Mouse (Mus musculus): Measurements from ENCODE around the gene Bcas3. TPM values are rescaled to one million over a fixed set of nuclear protein-coding genes. Genes with fewer than 3 reads are reported as not detected.

Gene Bcas3
- polyA plus RNA-seq, 1 experiment from 2014 or later, result 26.0 TPM

GRCm38 (mm10) chr11:85407700-85408099, 54.7 kb downstream of the Bcas3 start:
- H3K4me2 ChIP-seq (replicated peaks; ENCODE audit: low read depth, low read length), result no peak overlapping the region
- 84% methylated on average over 3 of the region's 3 CpGs for WGBS
- ATAC-seq (no peak), DNase-seq (ENCODE audit: low spot score) (no peak)
- no peak overlapping the region for H3K9ac ChIP-seq (replicated peaks; ENCODE audit: low read depth)
- TF ChIP-seq CTCF (IDR thresholded peaks at IDR 0.05), result no peak
- no peak overlapping the region for H3K27ac ChIP-seq (ENCODE audit: low read length)
- no peak overlapping the region for H3K4me3 ChIP-seq (ENCODE audit: low read depth, low read length)
- no peaks in the 10 kb centered on the region for H3K9me3 ChIP-seq (ENCODE audit: low read length)
- no peaks in the 10 kb centered on the region for H3K4me1 ChIP-seq (ENCODE audit: insufficient read depth, low read depth, low read length)
- H3K36me3 ChIP-seq (ENCODE audit: insufficient read depth, low read length), result no peaks in the 10 kb centered on the region
- no peaks in the 10 kb centered on the region for H3K27me3 ChIP-seq (replicated peaks; ENCODE audit: insufficient read depth, low read length)

GRCm38 (mm10) chr11:85412319-85412718, 59.4 kb downstream of the Bcas3 start:
- Histone ChIP-seq H3K27ac (ENCODE audit: low read length) (no peak overlapping the region), H3K9me3 (ENCODE audit: low read length) (no peaks in the 10 kb centered on the region), H3K4me2 (replicated peaks; ENCODE audit: low read depth, low read length) (no peak overlapping the region), H3K4me1 (ENCODE audit: insufficient read depth, low read depth, low read length) (no peaks in the 10 kb centered on the region), H3K4me3 (ENCODE audit: low read depth, low read length) (no peak overlapping the region), H3K9ac (replicated peaks; ENCODE audit: low read depth) (no peak overlapping the region), H3K27me3 (replicated peaks; ENCODE audit: insufficient read depth, low read length) (no peaks in the 10 kb centered on the region), H3K36me3 (ENCODE audit: insufficient read depth, low read length) (no peaks in the 10 kb centered on the region)
- ATAC-seq (no peak), DNase-seq (ENCODE audit: low spot score) (no peak)
- 16% methylated on average over 7 of the region's 7 CpGs for WGBS
- TF ChIP-seq EP300 (IDR thresholded peaks at IDR 0.05) (no peak), CTCF (IDR thresholded peaks at IDR 0.05) (no peak)

GRCm38 (mm10) chr11:85414476-85414875, 61.5 kb downstream of the Bcas3 start:
- TF ChIP-seq CTCF (IDR thresholded peaks at IDR 0.05) (no peak), EP300 (IDR thresholded peaks at IDR 0.05) (no peak)

GRCm38 (mm10) chr11:85427353-85427752, 74.4 kb downstream of the Bcas3 start:
- Histone ChIP-seq H3K27ac (ENCODE audit: low read length) (no peak overlapping the region), H3K36me3 (ENCODE audit: insufficient read depth, low read length) (no peaks in the 10 kb centered on the region), H3K9ac (replicated peaks; ENCODE audit: low read depth) (no peak overlapping the region), H3K4me2 (replicated peaks; ENCODE audit: low read depth, low read length) (no peak overlapping the region), H3K27me3 (replicated peaks; ENCODE audit: insufficient read depth, low read length) (no peaks in the 10 kb centered on the region), H3K9me3 (ENCODE audit: low read length) (no peaks in the 10 kb centered on the region), H3K4me3 (ENCODE audit: low read depth, low read length) (no peak overlapping the region), H3K4me1 (ENCODE audit: insufficient read depth, low read depth, low read length) (no peaks in the 10 kb centered on the region)
- WGBS, result 62% methylated on average over 6 of the region's 6 CpGs
- DNase-seq (ENCODE audit: low spot score) (no peak), ATAC-seq (no peak)
- TF ChIP-seq EP300 (IDR thresholded peaks at IDR 0.05) (no peak), CTCF (IDR thresholded peaks at IDR 0.05) (no peak)

More at GRCm38 (mm10) chr11:85414476-85414875, 61.5 kb downstream of the Bcas3 start:
- no peaks in the 10 kb centered on the region for H3K9me3 ChIP-seq (ENCODE audit: low read length)
- DNase-seq (ENCODE audit: low spot score) (no peak), ATAC-seq (no peak)
- no peaks in the 10 kb centered on the region for H3K4me1 ChIP-seq (ENCODE audit: insufficient read depth, low read depth, low read length)
- no peaks in the 10 kb centered on the region for H3K36me3 ChIP-seq (ENCODE audit: insufficient read depth, low read length)
- H3K27ac ChIP-seq (ENCODE audit: low read length), result no peak overlapping the region
- H3K27me3 ChIP-seq (replicated peaks; ENCODE audit: insufficient read depth, low read length), result no peaks in the 10 kb centered on the region
- H3K9ac ChIP-seq (replicated peaks; ENCODE audit: low read depth), result no peak overlapping the region
- no peak overlapping the region for H3K4me2 ChIP-seq (replicated peaks; ENCODE audit: low read depth, low read length)
- H3K4me3 ChIP-seq (ENCODE audit: low read depth, low read length), result no peak overlapping the region
- WGBS, result 97% methylated on average over 1 of the region's 1 CpGs

GRCm38 (mm10) chr11:85428227-85428626, 75.3 kb downstream of the Bcas3 start:
- Histone ChIP-seq H3K27me3 (replicated peaks; ENCODE audit: insufficient read depth, low read length) (no peaks in the 10 kb centered on the region), H3K4me1 (ENCODE audit: insufficient read depth, low read depth, low read length) (no peaks in the 10 kb centered on the region), H3K4me2 (replicated peaks; ENCODE audit: low read depth, low read length) (no peak overlapping the region), H3K9me3 (ENCODE audit: low read length) (no peaks in the 10 kb centered on the region), H3K9ac (replicated peaks; ENCODE audit: low read depth) (no peak overlapping the region), H3K27ac (ENCODE audit: low read length) (no peak overlapping the region), H3K4me3 (ENCODE audit: low read depth, low read length) (no peak overlapping the region), H3K36me3 (ENCODE audit: insufficient read depth, low read length) (no peaks in the 10 kb centered on the region)
- peak; percentile 45 for DNase-seq (ENCODE audit: low spot score)
- WGBS, result 45% methylated on average over 3 of the region's 3 CpGs
- TF ChIP-seq EP300 (IDR thresholded peaks at IDR 0.05), result no peak
- no peak for TF ChIP-seq CTCF (IDR thresholded peaks at IDR 0.05)
- 0 out of 2 replicates have a peak, but pooled peaks have one; percentile 14 for ATAC-seq

GRCm38 (mm10) chr11:85430743-85431448, 77.9 kb downstream of the Bcas3 start:
- DNase-seq (ENCODE audit: low spot score), result no peak

More at GRCm38 (mm10) chr11:85430743-85431448, 77.9 kb downstream of the Bcas3 start:
- WGBS, result 64% methylated on average over 11 of the region's 11 CpGs
- no peaks in the 10 kb centered on the region for H3K9me3 ChIP-seq (ENCODE audit: low read length)
- H3K36me3 ChIP-seq (ENCODE audit: insufficient read depth, low read length), result no peaks in the 10 kb centered on the region
- no peak overlapping the region; the same call in 1 of the 2 replicates for H3K9ac ChIP-seq (replicated peaks; ENCODE audit: low read depth)
- no peak for TF ChIP-seq EP300 (IDR thresholded peaks at IDR 0.05)
- no peak for TF ChIP-seq CTCF (IDR thresholded peaks at IDR 0.05)
- no peak overlapping the region for H3K27ac ChIP-seq (ENCODE audit: low read length)
- H3K4me1 ChIP-seq (ENCODE audit: insufficient read depth, low read depth, low read length), result no peaks in the 10 kb centered on the region
- H3K4me2 ChIP-seq (replicated peaks; ENCODE audit: low read depth, low read length), result no peak overlapping the region
- no peak for ATAC-seq
- H3K27me3 ChIP-seq (replicated peaks; ENCODE audit: insufficient read depth, low read length), result no peaks in the 10 kb centered on the region
- no peak overlapping the region for H3K4me3 ChIP-seq (ENCODE audit: low read depth, low read length)
